Mouse (Mus musculus) kidney, postnatal 0 days (tissue): Measurements from ENCODE around the gene Gm13283. TPM values are rescaled to one million over a fixed set of nuclear protein-coding genes. Genes with fewer than 3 reads are reported as not detected.
"Not testable (repeated sequence)": the region's sequence is repeated elsewhere in the genome, so short reads cannot be mapped to it uniquely, and the experiment has no call there.

ENCODE experiments used
- ATAC-seq: fragments of 200-750 bp; cut with Nextera tagmentation; replicated peaks from 2 replicates; pipeline ENCODE4 v1.8.0; 2017; ENCODE audit warnings: low read depth, moderate number of reproducible peaks, moderate TSS enrichment, moderate library complexity; ENCODE audit not compliant: low FRiP score
- DNase-seq: peaks from one replicate; pipeline ENCODE4 v3.0.0-alpha.2; 2016; ENCODE audit warnings: low spot score
- H3K27ac ChIP-seq: fragments of 300-500 bp; sonication (generic); 2 replicates; pipeline ENCODE4 v1.5.1; 2014; ENCODE audit warnings: mild to moderate bottlenecking
- H3K27me3 ChIP-seq: fragments of 300-500 bp; sonication (generic); 2 replicates; pipeline ENCODE4 v1.6.1; 2014; ENCODE audit warnings: low read length, mixed read lengths; ENCODE audit not compliant: insufficient read depth
- H3K36me3 ChIP-seq: fragments of 300-500 bp; sonication (generic); 2 replicates; pipeline ENCODE4 v1.6.1; 2014; ENCODE audit warnings: low read length, mixed read lengths; ENCODE audit not compliant: insufficient read depth
- H3K4me1 ChIP-seq: fragments of 300-500 bp; sonication (generic); replicated peaks from 2 replicates; pipeline ENCODE4 v1.6.1; 2014; ENCODE audit warnings: antibody characterized with exemption, low read length, mixed read lengths; ENCODE audit not compliant: insufficient read depth
- H3K4me2 ChIP-seq: fragments of 300-500 bp; sonication (generic); 2 replicates; pipeline ENCODE4 v1.6.1; 2014; ENCODE audit warnings: mild to moderate bottlenecking, low read length, moderate library complexity, mixed read lengths
- H3K4me3 ChIP-seq: fragments of 300-500 bp; sonication (generic); replicated peaks from 2 replicates; pipeline ENCODE4 v1.5.1; 2014; ENCODE audit warnings: low read depth, low read length
- H3K9ac ChIP-seq: fragments of 300-500 bp; sonication (generic); 2 replicates; pipeline ENCODE4 v1.6.1; 2014; ENCODE audit warnings: low read depth, low read length
- H3K9me3 ChIP-seq: fragments of 300-500 bp; sonication (generic); replicated peaks from 2 replicates; pipeline ENCODE4 v1.6.1; 2016; ENCODE audit warnings: low read length, inconsistent platforms, mixed read lengths
- CTCF ChIP-seq: IDR thresholded peaks from 2 replicates; pipeline ENCODE4 v1.5.1; 2016; ENCODE audit warnings: antibody characterized with exemption, low read depth, mild to moderate bottlenecking, moderate library complexity
- WGBS: fragments of 180-500 bp; shearing (Covaris S2); extraction: QIAGEN DNeasy Blood & Tissue Kit; methylation state at CpG from one replicate; pipeline ENCODE4 v1.1.7; 2014; 5-methylcytosine and 5-hydroxymethylcytosine counted together
- polyA plus RNA-seq: library from polyadenylated mRNA; unstranded; fragments of >200 nt; fragmentation: Nextera tagmentation; extraction: Ambion mirVana; gene quantifications from 2 replicates; pipeline ENCODE4 v1.2.1, GENCODE M21; 2015

The Gm13283 gene
- polyA plus RNA-seq, 1 experiment from 2014 or later: 0.49 TPM

- TF ChIP-seq CTCF: peak; percentile 39
- not testable (repeated sequence) for H3K36me3 ChIP-seq, H3K4me1 ChIP-seq, H3K4me3 ChIP-seq, H3K9ac ChIP-seq, H3K27ac ChIP-seq, H3K9me3 ChIP-seq, DNase-seq, ATAC-seq, H3K27me3 ChIP-seq, H3K4me2 ChIP-seq
- no CpG with 5 or more reads among the region's 34 CpGs for WGBS
Observed at GRCm38 (mm10) chr4:88805761-88806160, 45.8 kb downstream of the Gm13283 start.

Other genes starting within 250 kb of the Gm13283 start
- not detected in 2 replicates for gene Ifnb1, start 237.3 kb upstream of the Gm13283 start, polyA plus RNA-seq
- gene Ifna15, start 201.9 kb upstream of the Gm13283 start, polyA plus RNA-seq: not detected in 2 replicates
- not detected in 2 replicates for gene Ifna14, start 188.3 kb upstream of the Gm13283 start, polyA plus RNA-seq
- gene Ifna9, start 167.7 kb upstream of the Gm13283 start, polyA plus RNA-seq: not detected in 2 replicates
- not detected in 2 replicates for gene Ifna12, start 156.7 kb upstream of the Gm13283 start, polyA plus RNA-seq
- not detected in 2 replicates for gene C87499, start 125.7 kb upstream of the Gm13283 start, polyA plus RNA-seq
- gene Ifna13, start 115.7 kb upstream of the Gm13283 start, polyA plus RNA-seq: not detected in 2 replicates
- not detected in 2 replicates for gene Ifna16, start 83.2 kb upstream of the Gm13283 start, polyA plus RNA-seq
- gene Ifna2, start 76.2 kb upstream of the Gm13283 start, polyA plus RNA-seq: not detected in 2 replicates
- gene Ifnab, start 68.8 kb upstream of the Gm13283 start, polyA plus RNA-seq: not detected in 2 replicates
- 0.38 and 0.49 TPM in 2 replicates for gene Gm26566, start 38.3 kb upstream of the Gm13283 start, polyA plus RNA-seq
- gene Klhl9, start 37.7 kb upstream of the Gm13283 start, polyA plus RNA-seq: 84.2 and 86.5 TPM in 2 replicates
- 0.29 TPM in 1 of 2 replicates, not detected in the other for gene Gm13271, start 5.3 kb upstream of the Gm13283 start, polyA plus RNA-seq
- 0.49 TPM in 1 of 2 replicates, not detected in the other for gene Gm13290, start 13.7 kb downstream of the Gm13283 start, polyA plus RNA-seq
- gene Gm13289, start 16.8 kb downstream of the Gm13283 start, polyA plus RNA-seq: not detected in 2 replicates
- gene Gm13272, start 19.7 kb downstream of the Gm13283 start, polyA plus RNA-seq: not detected in 2 replicates
- gene Ifnz, start 22.0 kb downstream of the Gm13283 start, polyA plus RNA-seq: 0.14 and 0.46 TPM in 2 replicates
- gene Gm13276, start 25.6 kb downstream of the Gm13283 start, polyA plus RNA-seq: not detected in 2 replicates
- not detected in 2 replicates for gene Gm13277, start 28.5 kb downstream of the Gm13283 start, polyA plus RNA-seq
- gene Gm13278, start 31.4 kb downstream of the Gm13283 start, polyA plus RNA-seq: not detected in 2 replicates
- not detected in 2 replicates for gene Gm13275, start 34.4 kb downstream of the Gm13283 start, polyA plus RNA-seq
- not detected in 2 replicates for gene Gm13279, start 37.3 kb downstream of the Gm13283 start, polyA plus RNA-seq
- gene Gm13285, start 39.5 kb downstream of the Gm13283 start, polyA plus RNA-seq: 1.3 TPM in 1 of 2 replicates, not detected in the other
- not detected in 2 replicates for gene Gm13287, start 43.1 kb downstream of the Gm13283 start, polyA plus RNA-seq
- gene Gm13288, start 45.4 kb downstream of the Gm13283 start, polyA plus RNA-seq: 0.09 TPM in 1 of 2 replicates, not detected in the other
- not detected in 2 replicates for gene Ifna7, start 56.1 kb downstream of the Gm13283 start, polyA plus RNA-seq
- not detected in 2 replicates for gene Ifna11, start 59.8 kb downstream of the Gm13283 start, polyA plus RNA-seq
- gene Ifna6, start 67.3 kb downstream of the Gm13283 start, polyA plus RNA-seq: not detected in 2 replicates
- gene Ifna5, start 75.4 kb downstream of the Gm13283 start, polyA plus RNA-seq: not detected in 2 replicates
- not detected in 2 replicates for gene Ifna4, start 81.7 kb downstream of the Gm13283 start, polyA plus RNA-seq
- gene Ifna1, start 90.0 kb downstream of the Gm13283 start, polyA plus RNA-seq: not detected in 2 replicates
- gene Ifne, start 120.1 kb downstream of the Gm13283 start, polyA plus RNA-seq: not detected in 2 replicates